Mouse (Mus musculus) liver, adult 2 months (tissue): ENCODE measurements at regions not wholly inside any gene's neighbourhood (a gene's known extent, or its start where the extent isn't known, plus 50 kb on each side); places are given as distances from the start of the nearest gene placed in this dataset.

Experiments used
- CTCF ChIP-seq: fragments of 200-500 bp; IDR thresholded peaks from 2 replicates; pipeline ENCODE4 v1.5.1; 2011; ENCODE audit warnings: low read depth, low read length, control low read depth
- POLR2A ChIP-seq: fragments of 200-500 bp; IDR thresholded peaks from 2 replicates; pipeline ENCODE4 v1.6.1; 2011; ENCODE audit warnings: low read length, control low read depth; ENCODE audit not compliant: insufficient read depth; ENCODE audit errors: extremely low read depth

DNA sequence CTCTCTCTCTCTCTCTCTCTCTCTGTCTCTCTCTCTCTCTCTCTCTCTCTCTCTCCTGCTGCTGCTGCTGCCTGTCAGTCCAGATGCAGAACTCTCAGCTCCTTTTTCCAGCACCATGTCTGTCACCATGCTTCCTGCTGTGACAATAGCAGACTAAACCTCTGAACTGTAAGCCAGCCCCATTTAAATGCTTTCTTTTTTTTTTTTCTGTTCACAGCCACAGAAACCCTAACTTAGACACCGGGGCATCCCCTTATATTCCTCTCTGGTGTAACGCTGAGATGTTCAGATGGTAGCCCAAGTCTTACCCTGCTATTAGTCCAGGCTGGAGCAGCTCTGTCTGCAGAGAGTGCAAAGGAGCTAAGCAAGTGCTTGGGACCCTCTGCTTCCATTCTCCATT is 54.3 kb upstream of the Vash1 start:
- TF ChIP-seq POLR2A (no peak), CTCF (no peak)
